Mouse (Mus musculus) midbrain, embryonic 15.5 days (tissue): ENCODE results near the gene Cdk14. TPM values are rescaled to one million over a fixed set of nuclear protein-coding genes. Genes with fewer than 3 reads are reported as not detected.

Source experiments
- ATAC-seq: fragments of 200-750 bp; cut with Nextera tagmentation; replicated peaks from 2 replicates; pipeline ENCODE4 v1.8.0; 2017; ENCODE audit warnings: moderate TSS enrichment
- H3K27ac ChIP-seq: fragments of 300-500 bp; sonication (generic); 2 replicates; pipeline ENCODE4 v1.5.1; 2015; ENCODE audit warnings: mild to moderate bottlenecking, inconsistent platforms
- H3K27me3 ChIP-seq: fragments of 300-500 bp; sonication (generic); replicated peaks from 2 replicates; pipeline ENCODE4 v1.6.1; 2015; ENCODE audit warnings: inconsistent platforms
- H3K36me3 ChIP-seq: fragments of 300-500 bp; sonication (generic); replicated peaks from 2 replicates; pipeline ENCODE4 v1.6.1; 2015; ENCODE audit warnings: inconsistent platforms
- H3K4me1 ChIP-seq: fragments of 300-500 bp; sonication (generic); 2 replicates; pipeline ENCODE4 v1.6.1; 2015; ENCODE audit warnings: inconsistent platforms
- H3K4me2 ChIP-seq: fragments of 300-500 bp; sonication (generic); 2 replicates; pipeline ENCODE4 v1.6.1; 2015; ENCODE audit warnings: inconsistent platforms, mild to moderate bottlenecking, moderate library complexity
- H3K4me3 ChIP-seq: fragments of 300-500 bp; sonication (generic); 2 replicates; pipeline ENCODE4 v1.5.1; 2015; ENCODE audit warnings: mild to moderate bottlenecking, inconsistent platforms
- H3K9ac ChIP-seq: fragments of 300-500 bp; sonication (generic); 2 replicates; pipeline ENCODE4 v1.6.1; 2015; ENCODE audit warnings: mild to moderate bottlenecking, inconsistent platforms
- H3K9me3 ChIP-seq: fragments of 300-500 bp; sonication (generic); 2 replicates; pipeline ENCODE4 v1.6.1; 2016; ENCODE audit warnings: inconsistent platforms
- WGBS: fragments of 180-500 bp; shearing (Covaris S2); methylation state at CpG from one replicate; pipeline ENCODE4 v1.1.7; 2015; ENCODE audit warnings: mixed read lengths; 5-methylcytosine and 5-hydroxymethylcytosine counted together
- polyA plus RNA-seq: library from polyadenylated mRNA; unstranded; fragments of >200 nt; fragmentation: Nextera tagmentation; extraction: Ambion mirVana; gene quantifications from 2 replicates; pipeline ENCODE4 v1.2.1, GENCODE M21; 2015

Gene Cdk14
- polyA plus RNA-seq, 1 experiment from 2014 or later, result 40.9 TPM

- Histone ChIP-seq H3K27me3 (no peaks in the 10 kb centered on the region), H3K27ac (no peak overlapping the region), H3K4me2 (no peak overlapping the region), H3K9me3 (no peaks in the 10 kb centered on the region), H3K4me1 (peaks cover 34% of the 10 kb centered on the region), H3K36me3 (no peaks in the 10 kb centered on the region), H3K4me3 (no peak overlapping the region), H3K9ac (no peak overlapping the region)
- ATAC-seq, result no peak
- WGBS, result 57% methylated on average over 4 of the region's 4 CpGs
Observed at GRCm38 (mm10) chr5:4880331-4880730, 539.8 kb downstream of the Cdk14 start.

- peak overlapping the region; percentile 64 for H3K27ac ChIP-seq
- H3K9ac ChIP-seq, result no peak overlapping the region
Observed at GRCm38 (mm10) chr5:4878934-4879333, 541.2 kb downstream of the Cdk14 start.

GRCm38 (mm10) chr5:4877638-4878037 lies 542.5 kb downstream of the Cdk14 start:
- no peak overlapping the region for H3K9ac ChIP-seq
- no peaks in the 10 kb centered on the region for H3K9me3 ChIP-seq
- H3K27me3 ChIP-seq, result no peaks in the 10 kb centered on the region
- H3K4me1 ChIP-seq, result peaks cover 34% of the 10 kb centered on the region
- H3K27ac ChIP-seq, result peak overlapping the region; percentile 81
- WGBS, result 15% methylated on average over 4 of the region's 4 CpGs
- peak; percentile 63 for ATAC-seq
- H3K4me2 ChIP-seq, result peak overlapping the region; percentile 35
- H3K36me3 ChIP-seq, result no peaks in the 10 kb centered on the region
- no peak overlapping the region for H3K4me3 ChIP-seq

More at GRCm38 (mm10) chr5:4878934-4879333, 541.2 kb downstream of the Cdk14 start:
- H3K9me3 ChIP-seq, result no peaks in the 10 kb centered on the region
- 18% methylated on average over 3 of the region's 3 CpGs for WGBS
- no peaks in the 10 kb centered on the region for H3K27me3 ChIP-seq
- H3K4me1 ChIP-seq, result peaks cover 34% of the 10 kb centered on the region
- ATAC-seq, result no peak
- H3K4me2 ChIP-seq, result no peak overlapping the region
- no peak overlapping the region for H3K4me3 ChIP-seq
- H3K36me3 ChIP-seq, result no peaks in the 10 kb centered on the region

- peak; percentile 92 for ATAC-seq
- no peaks in the 10 kb centered on the region for H3K27me3 ChIP-seq
- H3K36me3 ChIP-seq, result no peaks in the 10 kb centered on the region
- no peak overlapping the region for H3K4me3 ChIP-seq
- H3K9ac ChIP-seq, result no peak overlapping the region
- peak overlapping the region; percentile 35 for H3K4me2 ChIP-seq
- 4% methylated on average over 5 of the region's 5 CpGs for WGBS
- peaks cover 34% of the 10 kb centered on the region for H3K4me1 ChIP-seq
- H3K9me3 ChIP-seq, result no peaks in the 10 kb centered on the region
- H3K27ac ChIP-seq, result peak overlapping the region; percentile 81
Observed at GRCm38 (mm10) chr5:4877131-4877631, 542.9 kb downstream of the Cdk14 start.

GRCm38 (mm10) chr5:4876653-4877091 lies 543.4 kb downstream of the Cdk14 start:
- H3K9me3 ChIP-seq, result no peaks in the 10 kb centered on the region
- peak overlapping the region; percentile 35 for H3K4me2 ChIP-seq
- H3K4me1 ChIP-seq, result peaks cover 34% of the 10 kb centered on the region
- peak overlapping the region; percentile 81 for H3K27ac ChIP-seq
- H3K36me3 ChIP-seq, result no peaks in the 10 kb centered on the region
- WGBS, result 32% methylated on average over 15 of the region's 15 CpGs
- peak; percentile 86 for ATAC-seq
- no peak overlapping the region for H3K4me3 ChIP-seq
- no peaks in the 10 kb centered on the region for H3K27me3 ChIP-seq
- H3K9ac ChIP-seq, result no peak overlapping the region

GRCm38 (mm10) chr5:4870041-4870726 lies 549.9 kb downstream of the Cdk14 start:
- Histone ChIP-seq H3K4me3 (no peak overlapping the region), H3K27ac (no peak overlapping the region), H3K4me2 (no peak overlapping the region), H3K9me3 (no peaks in the 10 kb centered on the region), H3K9ac (no peak overlapping the region), H3K4me1 (peaks cover 25% of the 10 kb centered on the region), H3K36me3 (no peaks in the 10 kb centered on the region), H3K27me3 (no peaks in the 10 kb centered on the region)
- 24% methylated on average over 4 of the region's 4 CpGs for WGBS
- no peak for ATAC-seq

GRCm38 (mm10) chr5:4868563-4869120 lies 551.5 kb downstream of the Cdk14 start:
- Histone ChIP-seq H3K4me2 (no peak overlapping the region), H3K4me3 (no peak overlapping the region), H3K9me3 (no peaks in the 10 kb centered on the region), H3K27me3 (no peaks in the 10 kb centered on the region), H3K9ac (no peak overlapping the region), H3K4me1 (peaks cover 25% of the 10 kb centered on the region), H3K36me3 (no peaks in the 10 kb centered on the region), H3K27ac (0 out of 2 replicates have a peak overlapping the region, but pooled peaks have one; percentile 12)
- WGBS, result 16% methylated on average over 6 of the region's 6 CpGs
- no peak for ATAC-seq

GRCm38 (mm10) chr5:4867849-4868562 lies 552.1 kb downstream of the Cdk14 start:
- peaks cover 25% of the 10 kb centered on the region for H3K4me1 ChIP-seq
- no peak overlapping the region for H3K4me3 ChIP-seq
- no peaks in the 10 kb centered on the region for H3K36me3 ChIP-seq
- H3K27me3 ChIP-seq, result no peaks in the 10 kb centered on the region
- no peak overlapping the region for H3K4me2 ChIP-seq
- H3K9ac ChIP-seq, result no peak overlapping the region
- H3K9me3 ChIP-seq, result no peaks in the 10 kb centered on the region
- WGBS, result 20% methylated on average over 6 of the region's 6 CpGs
- H3K27ac ChIP-seq, result 0 out of 2 replicates have a peak overlapping the region, but pooled peaks have one; percentile 12
- ATAC-seq, result peak; percentile 43; the same call in 1 of the 2 replicates

GRCm38 (mm10) chr5:4866945-4867344 lies 553.2 kb downstream of the Cdk14 start:
- Histone ChIP-seq H3K4me2 (no peak overlapping the region), H3K9me3 (no peaks in the 10 kb centered on the region), H3K36me3 (no peaks in the 10 kb centered on the region), H3K9ac (no peak overlapping the region), H3K4me3 (no peak overlapping the region), H3K27ac (no peak overlapping the region), H3K27me3 (no peaks in the 10 kb centered on the region), H3K4me1 (peaks cover 31% of the 10 kb centered on the region)
- no peak for ATAC-seq
- 47% methylated on average over 8 of the region's 8 CpGs for WGBS

GRCm38 (mm10) chr5:4866099-4866498 lies 554.0 kb downstream of the Cdk14 start:
- no peak overlapping the region for H3K4me3 ChIP-seq
- H3K4me2 ChIP-seq, result no peak overlapping the region
- H3K9me3 ChIP-seq, result no peaks in the 10 kb centered on the region
- H3K36me3 ChIP-seq, result no peaks in the 10 kb centered on the region
- no peaks in the 10 kb centered on the region for H3K27me3 ChIP-seq
- 33% methylated on average over 1 of the region's 1 CpGs for WGBS
- ATAC-seq, result no peak
- no peak overlapping the region for H3K27ac ChIP-seq
- H3K9ac ChIP-seq, result no peak overlapping the region
- H3K4me1 ChIP-seq, result peaks cover 38% of the 10 kb centered on the region

- no peak overlapping the region for H3K4me3 ChIP-seq
- peaks cover 17% of the 10 kb centered on the region for H3K4me1 ChIP-seq
- H3K36me3 ChIP-seq, result no peaks in the 10 kb centered on the region
- no peaks in the 10 kb centered on the region for H3K27me3 ChIP-seq
- 63% methylated on average over 9 of the region's 9 CpGs for WGBS
- H3K9ac ChIP-seq, result no peak overlapping the region
- H3K27ac ChIP-seq, result peak overlapping the region; percentile 46
- ATAC-seq, result peak; percentile 61; the same call in 1 of the 2 replicates
- H3K4me2 ChIP-seq, result no peak overlapping the region
- no peaks in the 10 kb centered on the region for H3K9me3 ChIP-seq
Observed at GRCm38 (mm10) chr5:4861592-4861991, 558.5 kb downstream of the Cdk14 start.

GRCm38 (mm10) chr5:4861141-4861540 lies 559.0 kb downstream of the Cdk14 start:
- H3K36me3 ChIP-seq, result no peaks in the 10 kb centered on the region
- ATAC-seq, result no peak
- H3K27me3 ChIP-seq, result no peaks in the 10 kb centered on the region
- peak overlapping the region; percentile 46 for H3K27ac ChIP-seq
- peaks cover 17% of the 10 kb centered on the region for H3K4me1 ChIP-seq
- H3K9me3 ChIP-seq, result no peaks in the 10 kb centered on the region
- H3K4me2 ChIP-seq, result no peak overlapping the region
- H3K9ac ChIP-seq, result no peak overlapping the region
- no peak overlapping the region for H3K4me3 ChIP-seq
- 89% methylated on average over 2 of the region's 2 CpGs for WGBS
